8 mouse cellular contexts compared by ENCODE assay signal in the genomic region with DNA sequence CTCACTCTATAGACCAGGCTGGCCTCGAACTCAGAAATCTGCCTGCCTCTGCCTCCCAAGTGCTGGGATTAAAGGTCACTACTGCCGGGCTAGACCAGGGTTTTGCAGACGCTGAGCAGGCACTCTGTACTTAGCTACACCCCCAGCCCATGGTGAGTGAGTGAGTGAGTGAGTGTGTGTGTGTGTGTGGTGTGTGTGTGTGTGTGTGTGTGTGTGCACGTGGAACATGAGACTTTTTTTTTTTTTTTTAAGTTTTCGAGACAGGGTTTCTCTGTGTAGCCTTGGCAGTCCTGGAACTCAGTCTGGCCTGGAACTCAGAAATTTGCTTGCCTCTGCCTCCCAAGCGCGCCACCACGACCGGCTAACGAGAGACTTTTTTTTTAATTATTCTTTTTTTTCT. TPM values are rescaled to one million over a fixed set of nuclear protein-coding genes. Genes with fewer than 3 reads are reported as not detected.
DNase-seq lines count a peak whose midpoint lies in the region; ATAC-seq and TF ChIP-seq lines count a peak whose summit lies in the region.

No protein-coding gene starts in this region.

- no peak for ATAC-seq in forebrain, embryonic 12.5 days (ENCODE audit: low FRiP score)
- no peak for ATAC-seq in forebrain, postnatal 0 days
- no peak for ATAC-seq in megakaryocyte, adult 5-6 weeks (ENCODE audit: poor library complexity, severe bottlenecking)
- ATAC-seq in intestine, embryonic 16.5 days = no peak

- TF ChIP-seq POLR2A in small intestine, adult 2 months (IDR thresholded peaks at IDR 0.05; ENCODE audit: low read depth, low read length) = no peak

- no peaks in the 10 kb centered on the region for H3K9me3 ChIP-seq in forebrain, embryonic 12.5 days
- no peaks in the 10 kb centered on the region for H3K9me3 ChIP-seq in forebrain, postnatal 0 days (ENCODE audit: low read length)
- H3K9me3 ChIP-seq in megakaryocyte, embryonic 14.5 days = no peaks in the 10 kb centered on the region
- H3K9me3 ChIP-seq in intestine, embryonic 16.5 days (ENCODE audit: control insufficient read depth, low read length) = no peaks in the 10 kb centered on the region

- H3K4me3 ChIP-seq in forebrain, embryonic 12.5 days (replicated peaks) = no peak overlapping the region
- no peak overlapping the region for H3K4me3 ChIP-seq in forebrain, postnatal 0 days (ENCODE audit: low read depth, low read length)
- peak overlapping the region; percentile 96 for H3K4me3 ChIP-seq in megakaryocyte, embryonic 14.5 days (replicated peaks)
- peak overlapping the region; percentile 84; the same call in 1 of the 2 replicates for H3K4me3 ChIP-seq in intestine, embryonic 16.5 days (ENCODE audit: low read length)
- H3K4me3 ChIP-seq in small intestine, adult 2 months (ENCODE audit: low read depth, low read length) = peak overlapping the region; percentile 52; the same call in 1 of the 2 replicates

- peak overlapping the region; percentile 63; the same call in 1 of the 2 replicates for H3K9ac ChIP-seq in forebrain, embryonic 12.5 days
- H3K9ac ChIP-seq in forebrain, postnatal 0 days = no peak overlapping the region
- peak overlapping the region; percentile 74 for H3K9ac ChIP-seq in intestine, embryonic 16.5 days (ENCODE audit: low read depth, low read length)

- peaks cover 8% of the 10 kb centered on the region; the same call in 1 of the 2 replicates for H3K36me3 ChIP-seq in forebrain, embryonic 12.5 days (replicated peaks)
- no peaks in the 10 kb centered on the region for H3K36me3 ChIP-seq in forebrain, postnatal 0 days (ENCODE audit: insufficient read depth)
- H3K36me3 ChIP-seq in megakaryocyte, embryonic 14.5 days (replicated peaks; ENCODE audit: low read length) = peaks cover 32% of the 10 kb centered on the region
- H3K36me3 ChIP-seq in intestine, embryonic 16.5 days (ENCODE audit: control insufficient read depth, insufficient read depth, low read length) = no peaks in the 10 kb centered on the region
- H3K36me3 ChIP-seq in small intestine, adult 2 months (ENCODE audit: control insufficient read depth, insufficient read depth, low read length) = peaks cover 18% of the 10 kb centered on the region

- 75% methylated on average over 10 of the region's 10 CpGs for WGBS in forebrain, embryonic 12.5 days
- WGBS in forebrain, postnatal 0 days = 78% methylated on average over 10 of the region's 10 CpGs
- 62% methylated on average over 10 of the region's 10 CpGs for WGBS in intestine, embryonic 16.5 days
- WGBS in small intestine, adult 2 months = 40% methylated on average over 10 of the region's 10 CpGs

- TF ChIP-seq CTCF in forebrain, postnatal 0 days (IDR thresholded peaks at IDR 0.05; ENCODE audit: low read depth) = no peak
- no peak for TF ChIP-seq CTCF in small intestine, adult 2 months (IDR thresholded peaks at IDR 0.05; ENCODE audit: extremely low read depth, insufficient read length, insufficient replicate concordance, low read depth, low read length)

- no peak overlapping the region for H3K4me2 ChIP-seq in forebrain, embryonic 12.5 days
- no peak overlapping the region for H3K4me2 ChIP-seq in forebrain, postnatal 0 days (ENCODE audit: low read depth)
- H3K4me2 ChIP-seq in intestine, embryonic 16.5 days (ENCODE audit: low read depth, low read length) = peak overlapping the region; percentile 62

- no peak for DNase-seq in forebrain, postnatal 0 days
- no peak for DNase-seq in gastrocnemius, adult 8-10 months (ENCODE audit: low spot score in 2 of 2)
- no peak for DNase-seq in left cerebral cortex, adult 9 months (ENCODE audit: low spot score in 2 of 2)

- peaks cover 13% of the 10 kb centered on the region for H3K27me3 ChIP-seq in forebrain, embryonic 12.5 days
- no peaks in the 10 kb centered on the region for H3K27me3 ChIP-seq in forebrain, postnatal 0 days (ENCODE audit: insufficient read depth, low read length)
- peaks cover 19% of the 10 kb centered on the region for H3K27me3 ChIP-seq in megakaryocyte, embryonic 14.5 days (replicated peaks)
- no peaks in the 10 kb centered on the region for H3K27me3 ChIP-seq in intestine, embryonic 16.5 days (replicated peaks; ENCODE audit: control insufficient read depth, insufficient read depth, low read length)
- H3K27me3 ChIP-seq in small intestine, adult 2 months (ENCODE audit: control insufficient read depth, insufficient read depth, low read length) = no peaks in the 10 kb centered on the region

- H3K4me1 ChIP-seq in forebrain, embryonic 12.5 days = peaks cover 68% of the 10 kb centered on the region
- peaks cover 29% of the 10 kb centered on the region for H3K4me1 ChIP-seq in forebrain, postnatal 0 days (ENCODE audit: insufficient read depth)
- H3K4me1 ChIP-seq in megakaryocyte, embryonic 14.5 days = peaks cover 71% of the 10 kb centered on the region
- peaks cover 36% of the 10 kb centered on the region for H3K4me1 ChIP-seq in intestine, embryonic 16.5 days (ENCODE audit: control insufficient read depth, insufficient read depth, low read length)
- H3K4me1 ChIP-seq in small intestine, adult 2 months (ENCODE audit: control insufficient read depth, insufficient read depth, insufficient read length, low read length) = peaks cover 3% of the 10 kb centered on the region

- H3K27ac ChIP-seq in forebrain, embryonic 12.5 days = peak overlapping the region; percentile 97
- H3K27ac ChIP-seq in forebrain, postnatal 0 days (ENCODE audit: low read depth, low read length) = no peak overlapping the region
- H3K27ac ChIP-seq in intestine, embryonic 16.5 days (ENCODE audit: low read length) = peak overlapping the region; percentile 97
- H3K27ac ChIP-seq in small intestine, adult 2 months (ENCODE audit: insufficient read depth, low read depth, low read length) = peak overlapping the region; percentile 100

RNA-seq across cellular contexts. Expression of a gene that starts 2.2 kb away (rescaled TPM):
- 67.0 and 69.7 TPM in 2 replicates for polyA plus RNA-seq in forebrain, embryonic 12.5 days (2016; fragmentation: Nextera tagmentation; extraction: Ambion mirVana)
- total RNA-seq in forebrain, postnatal 0 days (2014; rRNA removed) = 20.3 and 25.7 TPM in 2 replicates
- polyA plus RNA-seq in forebrain, postnatal 0 days (2015; fragmentation: Nextera tagmentation; extraction: Ambion mirVana) = 9.0 and 11.4 TPM in 2 replicates
- 13.5 and 26.9 TPM in 2 replicates for polyA plus RNA-seq in megakaryocyte, embryonic 14.5 days (2012; ENCODE audit: insufficient read depth, low replicate concordance)
- 11.5 and 15.2 TPM in 2 replicates for total RNA-seq in megakaryocyte, adult 5-6 weeks (2015)
- 6.1 and 6.3 TPM in 2 replicates for total RNA-seq in megakaryocyte, adult 5-6 weeks (2017)
- polyA plus RNA-seq in intestine, embryonic 16.5 days (2015; fragmentation: Nextera tagmentation; extraction: Ambion mirVana) = 37.9 and 38.2 TPM in 2 replicates
- 22.9 and 58.2 TPM in 2 replicates for polyA plus RNA-seq in small intestine, adult 2 months (2012; rRNA removed)
- total RNA-seq in gastrocnemius, adult 8-10 months (2022) = 1 to 10 TPM; 2.0 to 3.3 (median 2.6) TPM

RNA-seq across cellular contexts. Expression of a gene that starts 5.4 kb away (rescaled TPM):
- polyA plus RNA-seq in forebrain, embryonic 12.5 days (2016; fragmentation: Nextera tagmentation; extraction: Ambion mirVana) = 5.1 and 5.5 TPM in 2 replicates
- 2.8 and 4.0 TPM in 2 replicates for total RNA-seq in forebrain, postnatal 0 days (2014; rRNA removed)
- 2.3 and 3.8 TPM in 2 replicates for polyA plus RNA-seq in forebrain, postnatal 0 days (2015; fragmentation: Nextera tagmentation; extraction: Ambion mirVana)
- polyA plus RNA-seq in megakaryocyte, embryonic 14.5 days (2012; ENCODE audit: insufficient read depth, low replicate concordance) = 159 and 225 TPM in 2 replicates
- total RNA-seq in megakaryocyte, adult 5-6 weeks (2015) = 350 and 368 TPM in 2 replicates
- 118 and 143 TPM in 2 replicates for total RNA-seq in megakaryocyte, adult 5-6 weeks (2017)
- 37.3 and 43.6 TPM in 2 replicates for polyA plus RNA-seq in intestine, embryonic 16.5 days (2015; fragmentation: Nextera tagmentation; extraction: Ambion mirVana)
- 85.4 and 196 TPM in 2 replicates for polyA plus RNA-seq in small intestine, adult 2 months (2012; rRNA removed)
- 10 to 100 TPM in 2 of 4 experiments, 1 to 10 TPM in 2; 6.5 to 25.6 (median 9.0) TPM for total RNA-seq in gastrocnemius, adult 8-10 months (2022)

RNA-seq across cellular contexts. Expression of a gene that starts 17.9 kb away (rescaled TPM):
- 43.1 and 43.6 TPM in 2 replicates for polyA plus RNA-seq in forebrain, embryonic 12.5 days (2016; fragmentation: Nextera tagmentation; extraction: Ambion mirVana)
- total RNA-seq in forebrain, postnatal 0 days (2014; rRNA removed) = 32.5 and 35.1 TPM in 2 replicates
- polyA plus RNA-seq in forebrain, postnatal 0 days (2015; fragmentation: Nextera tagmentation; extraction: Ambion mirVana) = 39.2 and 47.6 TPM in 2 replicates
- polyA plus RNA-seq in megakaryocyte, embryonic 14.5 days (2012; ENCODE audit: insufficient read depth, low replicate concordance) = 15.2 and 24.0 TPM in 2 replicates
- total RNA-seq in megakaryocyte, adult 5-6 weeks (2015) = 14.7 and 15.4 TPM in 2 replicates
- 9.0 and 9.4 TPM in 2 replicates for total RNA-seq in megakaryocyte, adult 5-6 weeks (2017)
- polyA plus RNA-seq in intestine, embryonic 16.5 days (2015; fragmentation: Nextera tagmentation; extraction: Ambion mirVana) = 52.6 and 53.9 TPM in 2 replicates
- 36.5 and 58.0 TPM in 2 replicates for polyA plus RNA-seq in small intestine, adult 2 months (2012; rRNA removed)
- total RNA-seq in gastrocnemius, adult 8-10 months (2022) = 10 to 100 TPM; 19.3 to 24.6 (median 20.5) TPM

RNA-seq across cellular contexts. Expression of a gene that starts 18.1 kb away (rescaled TPM):
- polyA plus RNA-seq in forebrain, embryonic 12.5 days (2016; fragmentation: Nextera tagmentation; extraction: Ambion mirVana) = 84.6 and 86.2 TPM in 2 replicates
- 74.8 and 80.5 TPM in 2 replicates for total RNA-seq in forebrain, postnatal 0 days (2014; rRNA removed)
- 69.4 and 92.7 TPM in 2 replicates for polyA plus RNA-seq in forebrain, postnatal 0 days (2015; fragmentation: Nextera tagmentation; extraction: Ambion mirVana)
- polyA plus RNA-seq in megakaryocyte, embryonic 14.5 days (2012; ENCODE audit: insufficient read depth, low replicate concordance) = 38.6 and 78.0 TPM in 2 replicates
- 42.1 and 46.8 TPM in 2 replicates for total RNA-seq in megakaryocyte, adult 5-6 weeks (2015)
- 129 and 153 TPM in 2 replicates for total RNA-seq in megakaryocyte, adult 5-6 weeks (2017)
- 69.2 and 78.7 TPM in 2 replicates for polyA plus RNA-seq in intestine, embryonic 16.5 days (2015; fragmentation: Nextera tagmentation; extraction: Ambion mirVana)
- polyA plus RNA-seq in small intestine, adult 2 months (2012; rRNA removed) = 27.6 and 67.1 TPM in 2 replicates
- total RNA-seq in gastrocnemius, adult 8-10 months (2022) = 10 to 100 TPM; 19.8 to 32.6 (median 24.8) TPM

RNA-seq across cellular contexts. Expression of a gene that starts 24.2 kb away (rescaled TPM):
- polyA plus RNA-seq in forebrain, embryonic 12.5 days (2016; fragmentation: Nextera tagmentation; extraction: Ambion mirVana) = 594 and 628 TPM in 2 replicates
- 205 and 300 TPM in 2 replicates for total RNA-seq in forebrain, postnatal 0 days (2014; rRNA removed)
- 595 and 769 TPM in 2 replicates for polyA plus RNA-seq in forebrain, postnatal 0 days (2015; fragmentation: Nextera tagmentation; extraction: Ambion mirVana)
- 495 and 2,789 TPM in 2 replicates for polyA plus RNA-seq in megakaryocyte, embryonic 14.5 days (2012; ENCODE audit: insufficient read depth, low replicate concordance)
- 2,258 and 2,353 TPM in 2 replicates for total RNA-seq in megakaryocyte, adult 5-6 weeks (2015)
- total RNA-seq in megakaryocyte, adult 5-6 weeks (2017) = 250 and 448 TPM in 2 replicates
- polyA plus RNA-seq in intestine, embryonic 16.5 days (2015; fragmentation: Nextera tagmentation; extraction: Ambion mirVana) = 977 and 1,010 TPM in 2 replicates
- 877 and 996 TPM in 2 replicates for polyA plus RNA-seq in small intestine, adult 2 months (2012; rRNA removed)
- 100 to 1,000 TPM; 442 to 558 (median 490) TPM for total RNA-seq in gastrocnemius, adult 8-10 months (2022)

Comparison
In these comparisons a context has a peak if more than half of its experiments do, and no peak if none do; other contexts are left out.
1. H3K4me3 ChIP-seq: peak in megakaryocyte, embryonic 14.5 days (single experiment), intestine, embryonic 16.5 days (single experiment) and small intestine, adult 2 months (single experiment); none in forebrain, embryonic 12.5 days (single experiment) and forebrain, postnatal 0 days (single experiment).